Mouse (Mus musculus) embryonic fibroblast, embryonic 13.5 days (primary cell): ENCODE data around the gene Srrm3. TPM values are rescaled to one million over a fixed set of nuclear protein-coding genes. Genes with fewer than 3 reads are reported as not detected.

Experiments
- H3K27ac ChIP-seq: 2 replicates; pipeline ENCODE4 v1.5.1; 2012; ENCODE audit warnings: low read length, control low read depth, inconsistent platforms; ENCODE audit not compliant: insufficient read depth
- H3K4me1 ChIP-seq: 2 replicates; pipeline ENCODE4 v1.6.1; 2011; ENCODE audit warnings: low read length; ENCODE audit not compliant: control insufficient read depth, insufficient read depth
- H3K4me3 ChIP-seq: 2 replicates; pipeline ENCODE4 v1.5.1; 2011; ENCODE audit warnings: mild to moderate bottlenecking, control low read depth, low read length; ENCODE audit not compliant: insufficient read depth
- CTCF ChIP-seq: IDR thresholded peaks from 2 replicates; pipeline ENCODE4 v1.5.1; 2011; ENCODE audit warnings: mild to moderate bottlenecking, control low read depth, low read length, moderate library complexity, borderline replicate concordance; ENCODE audit not compliant: insufficient read depth
- POLR2A ChIP-seq: IDR thresholded peaks from 2 replicates; pipeline ENCODE4 v1.6.1; 2011; ENCODE audit warnings: low read depth, mild to moderate bottlenecking, control low read depth, low read length, moderate library complexity
- polyA plus RNA-seq: library from polyadenylated mRNA; stranded (reverse); fragments of >200 nt; gene quantifications from 2 replicates; pipeline ENCODE4 v1.2.4, GENCODE M21; 2011; ENCODE audit warnings: low read depth; ENCODE audit not compliant: missing spikeins, insufficient read length

Srrm3 gene
- polyA plus RNA-seq, 1 experiment: not detected

GRCm38 (mm10) chr5:135887675-135888102 lies 81.0 kb downstream of the Srrm3 start, which contains the start of gene Hspb1:
TSS of gene Hspb1 (plus strand) at chr5:135887919.
- Histone ChIP-seq H3K4me3 (peak within 1 kb of the TSS; percentile 68), H3K4me1 (peaks cover 2% of the 10 kb centered on the region; the same call in 1 of the 2 replicates), H3K27ac (peak within 1 kb of the TSS; percentile 41; the same call in 1 of the 2 replicates)
- TF ChIP-seq CTCF: no peak
- peak; percentile 89 for TF ChIP-seq POLR2A

- Histone ChIP-seq H3K4me1 (peaks cover 2% of the 10 kb centered on the region; the same call in 1 of the 2 replicates), H3K27ac (no peak overlapping the region; the same call in 1 of the 2 replicates), H3K4me3 (peak overlapping the region; percentile 68)
- TF ChIP-seq CTCF: no peak
- TF ChIP-seq POLR2A: peak; percentile 47; the same call in 1 of the 2 replicates
Measured at GRCm38 (mm10) chr5:135888405-135889215, 81.9 kb downstream of the Srrm3 start.

GRCm38 (mm10) chr5:135890323-135890722 lies 83.6 kb downstream of the Srrm3 start:
- Histone ChIP-seq H3K4me1 (no peaks in the 10 kb centered on the region), H3K4me3 (no peak overlapping the region), H3K27ac (no peak overlapping the region)
- TF ChIP-seq CTCF (no peak), POLR2A (peak; percentile 31; the same call in 1 of the 2 replicates)

DNA sequence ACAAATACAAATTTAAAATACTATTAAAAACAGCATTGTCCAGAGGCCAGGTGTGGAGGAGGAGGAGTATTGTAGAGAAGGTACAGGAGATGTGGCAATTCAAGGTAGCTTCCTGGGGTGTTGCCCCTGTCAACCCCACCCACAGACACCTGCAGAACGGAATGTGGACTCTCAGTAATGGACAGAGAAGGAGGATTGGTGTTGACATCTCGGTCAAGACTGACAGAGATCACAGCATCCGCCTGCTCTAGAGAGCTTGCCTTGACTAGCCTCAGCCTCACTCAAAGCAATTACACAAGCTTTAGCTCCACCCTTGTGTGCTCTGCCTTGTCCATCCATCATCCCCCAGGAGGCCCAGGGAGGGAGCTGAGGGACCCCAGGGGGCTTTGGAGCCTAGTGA lies 84.2 kb downstream of the Srrm3 start:
- no peak for TF ChIP-seq POLR2A
- TF ChIP-seq CTCF: no peak
- H3K4me3 ChIP-seq: no peak overlapping the region
- no peak overlapping the region for H3K27ac ChIP-seq
- no peaks in the 10 kb centered on the region for H3K4me1 ChIP-seq

DNA sequence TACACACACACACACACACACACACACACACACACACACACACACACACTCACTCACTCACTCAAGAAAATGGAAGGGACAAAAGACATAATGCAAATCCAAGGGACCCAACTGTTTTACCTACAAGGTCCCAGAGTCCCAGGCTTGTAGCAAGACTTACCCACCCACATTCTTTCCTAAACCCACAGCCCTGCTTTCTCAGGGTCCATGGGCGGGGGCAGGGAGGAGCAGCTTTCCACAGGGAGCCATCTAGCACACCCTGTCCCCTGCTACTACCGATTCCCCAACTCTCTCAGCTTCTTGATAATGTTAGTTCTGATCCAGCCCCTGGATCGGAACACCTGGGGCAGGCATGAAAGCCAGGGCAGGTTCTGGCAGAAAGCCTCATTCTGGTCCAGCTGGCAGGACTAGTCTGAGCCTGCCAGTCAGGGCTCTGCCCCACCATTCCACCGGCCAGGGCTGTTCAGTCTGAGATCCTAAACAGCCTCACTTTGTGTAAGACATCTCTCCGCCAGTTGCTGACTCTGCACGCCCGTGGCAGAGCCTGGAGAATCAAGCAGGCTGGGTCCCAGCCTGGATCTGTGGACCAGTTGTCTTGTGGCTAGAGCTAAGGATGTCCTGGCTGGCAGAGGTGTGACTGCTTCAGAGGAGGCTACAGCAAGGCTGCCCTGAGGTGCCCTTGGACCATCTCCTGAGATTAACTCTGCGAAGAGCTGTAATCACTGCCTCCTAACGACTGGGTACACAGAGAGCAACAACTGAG lies 86.1 kb downstream of the Srrm3 start:
- H3K4me1 ChIP-seq: no peaks in the 10 kb centered on the region
- TF ChIP-seq POLR2A (no peak), CTCF (no peak)
- H3K27ac ChIP-seq: no peak overlapping the region
- H3K4me3 ChIP-seq: no peak overlapping the region

GRCm38 (mm10) chr5:135894958-135895357 lies 88.3 kb downstream of the Srrm3 start:
- Histone ChIP-seq H3K4me3 (no peak overlapping the region), H3K27ac (no peak overlapping the region), H3K4me1 (no peaks in the 10 kb centered on the region)
- TF ChIP-seq CTCF (no peak), POLR2A (no peak)

DNA sequence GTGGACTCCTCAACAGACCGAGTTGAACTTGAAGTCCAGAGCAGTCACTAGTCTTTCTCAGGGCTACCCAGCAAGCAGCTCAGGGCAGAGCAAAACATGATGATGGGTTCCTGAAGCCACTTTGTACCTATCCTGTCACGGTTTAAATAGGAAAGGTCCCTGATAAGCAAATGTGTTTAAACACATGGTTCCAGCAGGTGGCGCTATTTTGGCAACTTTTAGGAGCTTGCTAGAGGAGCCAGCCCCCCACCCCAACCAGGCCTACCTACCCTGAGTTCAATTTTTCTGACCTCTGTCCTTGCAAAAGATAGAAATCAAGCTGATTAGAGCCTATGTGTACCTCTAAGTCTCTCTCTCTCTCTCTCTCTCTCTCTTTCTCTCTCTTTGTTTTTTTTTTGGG lies 91.3 kb downstream of the Srrm3 start:
- Histone ChIP-seq H3K27ac (no peak overlapping the region), H3K4me3 (no peak overlapping the region), H3K4me1 (no peaks in the 10 kb centered on the region)
- no peak for TF ChIP-seq POLR2A
- TF ChIP-seq CTCF: no peak

DNA sequence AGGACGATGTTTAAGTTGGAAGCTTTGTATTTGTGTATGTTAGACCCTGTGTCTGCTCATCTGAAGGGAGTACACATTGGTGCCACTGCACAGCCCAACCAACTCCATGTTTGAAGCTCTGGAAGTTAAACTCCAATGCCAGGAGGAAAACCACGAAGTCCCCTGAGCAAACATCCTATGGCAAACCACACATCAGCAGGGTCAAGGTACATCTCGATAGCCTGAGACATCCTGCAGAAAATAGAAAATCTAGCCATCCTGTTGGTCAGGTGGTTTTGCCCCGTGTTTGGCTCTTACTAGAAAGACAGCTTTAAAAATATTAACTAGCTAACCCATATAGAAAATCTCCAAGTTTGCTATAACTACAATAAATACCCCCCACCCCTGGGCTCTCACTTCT lies 92.3 kb downstream of the Srrm3 start:
- TF ChIP-seq POLR2A: no peak
- no peak for TF ChIP-seq CTCF
- H3K4me3 ChIP-seq: no peak overlapping the region
- H3K4me1 ChIP-seq: no peaks in the 10 kb centered on the region
- no peak overlapping the region for H3K27ac ChIP-seq

DNA sequence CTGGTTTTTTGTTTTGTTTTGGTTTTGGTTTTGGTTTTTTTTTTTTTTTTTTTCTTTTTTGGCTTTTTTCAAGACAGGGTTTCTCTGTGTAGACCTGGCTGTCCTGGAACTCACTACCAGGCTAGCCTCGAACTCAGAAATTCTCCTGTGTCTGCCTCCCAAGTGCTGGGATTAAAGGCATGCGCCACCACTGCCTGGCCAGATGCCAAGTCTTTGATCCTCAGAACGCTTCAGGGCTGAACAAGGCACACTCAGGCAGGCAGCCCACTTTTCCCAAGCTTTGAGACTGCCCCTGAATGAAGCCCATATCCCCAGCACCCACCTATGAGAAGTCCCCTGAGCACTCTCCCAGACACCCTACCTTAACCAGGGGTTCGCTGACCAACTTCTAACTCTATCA lies 93.1 kb downstream of the Srrm3 start:
- H3K27ac ChIP-seq: no peak overlapping the region
- no peak overlapping the region for H3K4me3 ChIP-seq
- no peaks in the 10 kb centered on the region for H3K4me1 ChIP-seq
- TF ChIP-seq CTCF (no peak), POLR2A (no peak)
